Mouse (Mus musculus): ENCODE measurements around the gene Ctrl. TPM values are rescaled to one million over a fixed set of nuclear protein-coding genes. Genes with fewer than 3 reads are reported as not detected.

Ctrl gene
- polyA plus RNA-seq, 1 experiment from 2014 or later = 1.9 TPM

- Histone ChIP-seq H3K27ac (replicated peaks) (peak overlapping the region; percentile 86), H3K27me3 (replicated peaks; ENCODE audit: low read depth, poor library complexity, severe bottlenecking) (no peaks in the 10 kb centered on the region), H3K4me1 (peaks cover 23% of the 10 kb centered on the region), H3K9me3 (no peaks in the 10 kb centered on the region), H3K36me3 (replicated peaks) (peaks cover 40% of the 10 kb centered on the region), H3K4me3 (peak overlapping the region; percentile 68)
- WGBS = 29% methylated on average over 7 of the region's 7 CpGs
- no peak for DNase-seq (ENCODE audit: low spot score)
These were observed 2.4 kb upstream of the Ctrl start for GRCm38 (mm10) chr8:105935863-105936603.

GRCm38 (mm10) chr8:105935105-105935504 lies 1.4 kb upstream of the Ctrl start:
- Histone ChIP-seq H3K27ac (replicated peaks) (no peak overlapping the region), H3K4me3 (no peak overlapping the region), H3K4me1 (peaks cover 29% of the 10 kb centered on the region), H3K27me3 (replicated peaks; ENCODE audit: low read depth, poor library complexity, severe bottlenecking) (no peaks in the 10 kb centered on the region), H3K36me3 (replicated peaks) (peaks cover 45% of the 10 kb centered on the region), H3K9me3 (no peaks in the 10 kb centered on the region)
- 83% methylated on average over 6 of the region's 6 CpGs for WGBS
- no peak for DNase-seq (ENCODE audit: low spot score)

DNA sequence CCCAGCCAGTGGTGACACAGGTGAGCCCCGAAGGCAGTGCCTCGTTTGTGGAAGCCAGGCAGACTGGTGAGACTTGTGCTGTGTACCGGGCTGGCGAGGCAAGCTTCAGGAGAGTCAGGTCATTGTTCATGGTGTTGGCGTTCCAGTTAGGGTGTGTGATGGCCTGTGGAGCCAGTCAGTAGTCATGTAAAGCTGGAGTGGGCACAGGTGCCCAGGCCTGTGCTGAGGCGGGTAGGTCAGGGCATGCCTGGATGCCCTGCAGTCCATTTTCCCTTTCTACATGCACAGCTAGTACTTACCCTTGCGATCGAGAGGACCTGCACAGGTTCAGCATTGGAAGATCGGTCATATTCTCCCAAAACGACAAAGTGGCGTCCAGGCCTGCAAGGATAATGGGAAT lies 1.1 kb downstream of the Ctrl start:
- no peaks in the 10 kb centered on the region for H3K9me3 ChIP-seq
- H3K27ac ChIP-seq (replicated peaks) = no peak overlapping the region
- no peak overlapping the region for H3K4me3 ChIP-seq
- peaks cover 47% of the 10 kb centered on the region for H3K36me3 ChIP-seq (replicated peaks)
- H3K27me3 ChIP-seq (replicated peaks; ENCODE audit: low read depth, poor library complexity, severe bottlenecking) = no peaks in the 10 kb centered on the region
- H3K4me1 ChIP-seq = peaks cover 19% of the 10 kb centered on the region
- WGBS = 92% methylated on average over 11 of the region's 11 CpGs
- DNase-seq (ENCODE audit: low spot score) = no peak

- no peak for DNase-seq (ENCODE audit: low spot score)
- Histone ChIP-seq H3K4me1 (peaks cover 15% of the 10 kb centered on the region), H3K27me3 (replicated peaks; ENCODE audit: low read depth, poor library complexity, severe bottlenecking) (no peaks in the 10 kb centered on the region), H3K4me3 (no peak overlapping the region), H3K9me3 (no peaks in the 10 kb centered on the region), H3K27ac (replicated peaks) (no peak overlapping the region), H3K36me3 (replicated peaks) (peaks cover 47% of the 10 kb centered on the region)
- WGBS = 93% methylated on average over 3 of the region's 3 CpGs
These were observed 2.4 kb downstream of the Ctrl start for GRCm38 (mm10) chr8:105931271-105931670.

GRCm38 (mm10) chr8:105930602-105931001 lies 3.1 kb downstream of the Ctrl start:
- no peaks in the 10 kb centered on the region for H3K27me3 ChIP-seq (replicated peaks; ENCODE audit: low read depth, poor library complexity, severe bottlenecking)
- peak; percentile 86 for DNase-seq (ENCODE audit: low spot score)
- 18% methylated on average over 8 of the region's 8 CpGs for WGBS
- H3K4me1 ChIP-seq = peaks cover 8% of the 10 kb centered on the region
- H3K36me3 ChIP-seq (replicated peaks) = peaks cover 47% of the 10 kb centered on the region
- H3K27ac ChIP-seq (replicated peaks) = peak overlapping the region; percentile 72
- 0 out of 2 replicates have a peak overlapping the region, but pooled peaks have one; percentile 9 for H3K4me3 ChIP-seq
- no peaks in the 10 kb centered on the region for H3K9me3 ChIP-seq

DNA sequence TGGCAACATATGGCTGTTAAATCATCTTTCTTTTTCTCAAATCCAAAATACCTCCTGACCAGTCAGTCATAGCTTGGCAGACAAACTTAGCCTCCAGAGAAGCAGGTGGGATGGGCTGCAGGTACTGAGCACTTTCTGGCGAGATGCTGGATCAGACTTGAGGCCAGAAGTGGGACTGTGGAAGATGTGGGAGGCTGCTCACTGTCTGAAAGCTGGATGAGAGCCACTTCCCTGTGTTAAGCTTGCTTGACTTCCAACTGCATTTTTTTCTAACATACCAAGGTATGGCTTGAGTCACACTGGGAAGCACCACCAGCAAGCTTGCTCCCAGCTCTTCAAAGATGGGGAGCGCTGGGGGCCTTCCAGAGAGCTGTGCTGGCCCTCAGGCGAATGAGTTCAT lies 8.5 kb downstream of the Ctrl start:
- H3K4me3 ChIP-seq = no peak overlapping the region
- H3K9me3 ChIP-seq = no peaks in the 10 kb centered on the region
- H3K4me1 ChIP-seq = no peaks in the 10 kb centered on the region
- peaks cover 29% of the 10 kb centered on the region for H3K36me3 ChIP-seq (replicated peaks)
- H3K27me3 ChIP-seq (replicated peaks; ENCODE audit: low read depth, poor library complexity, severe bottlenecking) = no peaks in the 10 kb centered on the region
- 73% methylated on average over 3 of the region's 3 CpGs for WGBS
- no peak for DNase-seq (ENCODE audit: low spot score)
- no peak overlapping the region for H3K27ac ChIP-seq (replicated peaks)

DNA sequence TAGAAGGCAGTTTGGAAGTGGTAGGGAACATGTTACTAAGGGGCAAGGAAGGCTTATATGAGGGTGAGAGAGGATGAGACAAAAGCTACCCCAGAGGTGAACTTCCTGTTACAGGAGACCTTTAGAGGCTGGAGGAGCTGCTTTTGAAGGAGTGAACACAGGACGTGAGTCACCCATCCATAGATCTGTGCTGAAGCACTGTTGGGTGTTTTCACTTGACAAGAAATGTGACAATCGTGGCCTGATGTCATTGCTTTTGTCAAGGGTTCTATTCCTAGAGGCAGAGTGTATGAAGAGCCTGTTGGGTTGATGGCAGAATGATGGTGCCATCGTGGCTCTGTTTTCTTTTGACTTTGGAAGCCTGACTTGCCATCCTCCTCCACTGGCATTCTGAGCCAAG lies 14.3 kb downstream of the Ctrl start:
- Histone ChIP-seq H3K36me3 (replicated peaks) (peaks cover 49% of the 10 kb centered on the region), H3K9me3 (no peaks in the 10 kb centered on the region), H3K27me3 (replicated peaks; ENCODE audit: low read depth, poor library complexity, severe bottlenecking) (no peaks in the 10 kb centered on the region), H3K4me3 (no peak overlapping the region), H3K27ac (replicated peaks) (no peak overlapping the region), H3K4me1 (no peaks in the 10 kb centered on the region)
- no peak for DNase-seq (ENCODE audit: low spot score)
- WGBS = 82% methylated on average over 3 of the region's 3 CpGs

DNA sequence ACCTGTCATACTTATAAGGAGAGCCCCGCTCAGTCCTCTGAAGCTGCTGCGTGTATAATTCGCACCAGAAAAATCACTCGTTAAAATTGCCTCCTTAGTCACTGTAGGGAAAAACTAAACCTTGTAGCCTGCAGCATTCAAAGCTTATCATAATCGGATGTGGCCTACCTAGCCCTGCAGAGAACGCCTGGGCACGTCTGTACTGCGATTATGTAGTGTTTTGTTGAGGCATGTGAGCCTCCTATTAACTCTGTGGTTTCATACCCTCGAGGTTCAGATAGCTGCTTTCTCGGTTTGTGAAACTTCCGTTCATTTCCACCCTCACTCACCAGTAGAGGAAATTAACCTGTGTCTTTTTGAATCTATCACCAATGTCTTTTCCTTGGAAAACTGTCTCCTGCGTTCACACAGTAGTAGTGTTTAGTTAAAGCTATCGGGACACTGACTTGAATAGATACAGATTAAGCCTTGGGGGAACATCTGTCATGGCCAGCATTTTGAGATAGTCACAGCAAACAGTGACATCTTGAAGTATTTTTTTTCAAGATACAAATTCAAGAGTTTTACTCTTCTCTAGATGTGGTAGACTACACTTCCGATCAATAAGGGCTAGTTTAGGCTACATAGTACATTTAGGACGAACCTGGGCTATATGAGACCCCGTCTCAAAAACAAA lies 32.6 kb downstream of the Ctrl start:
- H3K27me3 ChIP-seq (replicated peaks; ENCODE audit: low read depth, poor library complexity, severe bottlenecking) = no peaks in the 10 kb centered on the region
- H3K9me3 ChIP-seq = no peaks in the 10 kb centered on the region
- DNase-seq (ENCODE audit: low spot score) = no peak
- WGBS = 38% methylated on average over 16 of the region's 16 CpGs
- peaks cover 8% of the 10 kb centered on the region for H3K4me1 ChIP-seq
- H3K36me3 ChIP-seq (replicated peaks) = no peaks in the 10 kb centered on the region
- peak overlapping the region; percentile 98 for H3K27ac ChIP-seq (replicated peaks)
- H3K4me3 ChIP-seq = peak overlapping the region; percentile 97

DNA sequence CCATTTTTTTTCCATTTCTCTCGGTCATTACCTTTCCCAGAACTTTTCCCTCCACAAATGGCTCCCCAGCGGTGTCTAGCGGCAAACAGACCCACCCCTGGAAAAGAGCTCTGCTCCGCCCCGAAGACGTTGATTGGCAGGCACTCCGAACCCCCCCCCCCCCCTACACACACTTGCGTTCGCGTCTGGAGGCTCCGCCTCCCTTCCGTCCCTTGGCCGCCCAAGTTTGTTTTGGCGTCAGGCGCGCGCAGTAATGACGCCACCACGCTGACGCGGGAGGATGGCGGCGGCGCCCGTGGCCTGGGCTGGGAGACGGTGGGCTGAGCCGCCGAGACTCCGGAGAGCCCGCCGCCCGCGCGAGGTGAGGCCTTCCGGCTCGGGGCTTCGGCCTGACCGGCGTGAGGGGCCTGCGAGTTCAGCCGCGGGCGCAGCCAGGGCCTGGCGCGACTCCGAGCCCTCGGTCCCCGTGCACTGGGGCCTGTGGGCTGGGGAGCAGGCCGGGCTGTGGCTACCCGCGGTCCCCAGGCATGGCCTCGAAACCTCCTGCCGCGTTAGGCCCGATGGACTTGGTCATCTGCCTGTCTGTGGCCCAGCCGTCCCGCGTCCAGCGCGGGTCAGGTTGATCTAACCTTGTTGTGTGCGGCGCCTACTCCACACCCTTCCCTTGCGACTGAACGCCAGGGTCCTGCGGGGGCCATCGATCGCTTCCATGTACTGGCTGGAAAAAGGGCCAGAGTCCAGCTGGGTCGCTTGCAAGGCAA lies 33.3 kb downstream of the Ctrl start, which contains the start of gene Pskh1:
Gene Pskh1 (plus strand): TSS at position 262 of the 761 bp plus-strand sequence.
- peak; percentile 96 for DNase-seq (ENCODE audit: low spot score)
- H3K9me3 ChIP-seq = no peaks in the 10 kb centered on the region
- WGBS = under 1% methylated on average over 68 of the region's 68 CpGs
- no peaks in the 10 kb centered on the region for H3K36me3 ChIP-seq (replicated peaks)
- H3K4me1 ChIP-seq = peaks cover 8% of the 10 kb centered on the region
- H3K27ac ChIP-seq (replicated peaks) = peak within 1 kb of the TSS; percentile 98
- no peaks in the 10 kb centered on the region for H3K27me3 ChIP-seq (replicated peaks; ENCODE audit: low read depth, poor library complexity, severe bottlenecking)
- peak within 1 kb of the TSS; percentile 97 for H3K4me3 ChIP-seq

DNA sequence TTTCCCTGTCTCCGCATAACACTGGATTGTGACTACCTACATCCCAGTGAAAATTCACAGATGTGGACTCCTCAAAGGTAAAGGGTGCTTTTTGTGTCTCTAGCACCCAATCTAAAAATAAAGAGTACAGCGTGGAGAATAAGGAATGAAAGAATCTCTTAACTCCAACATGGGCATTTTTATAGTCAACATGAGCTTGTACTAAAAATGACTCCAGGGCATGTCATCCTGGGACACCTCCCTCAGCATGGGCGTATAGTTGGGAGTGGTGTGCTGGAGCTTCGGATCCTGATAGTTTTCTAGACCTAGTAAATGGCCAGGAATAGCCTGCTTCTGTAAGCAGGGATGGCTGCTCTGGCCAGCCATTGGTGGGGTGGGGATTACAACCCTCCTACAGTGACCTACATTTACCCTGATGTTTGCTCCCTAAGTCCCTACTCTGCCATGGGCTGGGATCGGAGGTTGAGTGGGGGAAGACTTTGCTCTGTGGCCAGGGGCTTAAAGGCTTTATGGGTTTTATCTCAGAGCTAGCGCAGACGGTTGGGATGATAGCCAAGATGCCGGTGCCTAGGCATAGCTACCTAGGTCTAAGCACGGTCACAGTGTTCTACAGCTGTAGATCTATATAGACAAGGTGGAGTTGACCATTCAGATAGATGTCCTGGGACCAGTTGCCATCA lies 35.7 kb downstream of the Ctrl start:
- WGBS = 84% methylated on average over 9 of the region's 9 CpGs
- Histone ChIP-seq H3K4me3 (no peak overlapping the region), H3K27ac (replicated peaks) (no peak overlapping the region), H3K27me3 (replicated peaks; ENCODE audit: low read depth, poor library complexity, severe bottlenecking) (no peaks in the 10 kb centered on the region), H3K36me3 (replicated peaks) (peaks cover 21% of the 10 kb centered on the region), H3K9me3 (no peaks in the 10 kb centered on the region), H3K4me1 (peaks cover 15% of the 10 kb centered on the region)
- no peak for DNase-seq (ENCODE audit: low spot score)

DNA sequence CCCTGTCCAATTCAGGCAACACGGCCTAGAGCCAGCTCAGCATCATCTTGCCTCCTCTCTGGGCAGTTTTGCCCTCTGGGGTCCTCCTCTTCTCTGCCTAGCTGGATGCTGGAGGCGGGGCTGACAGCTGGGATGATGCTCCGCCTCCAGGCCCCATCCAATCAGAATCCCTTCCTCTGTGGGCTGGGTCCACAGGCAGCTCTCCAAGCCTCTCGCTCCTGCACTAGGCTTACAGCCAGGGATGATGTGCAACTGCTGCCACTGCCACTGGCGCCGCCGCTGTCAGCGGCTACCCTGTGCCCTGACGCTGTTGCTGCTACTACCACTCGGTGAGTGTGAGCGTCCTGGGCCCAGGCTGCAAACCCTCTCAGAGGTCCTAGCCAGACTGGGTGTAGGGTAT lies 40.3 kb downstream of the Ctrl start, which contains the start of gene Nrn1l:
Gene Nrn1l (plus strand): TSS at position 229 of the 400 bp plus-strand sequence.
- peaks cover 67% of the 10 kb centered on the region for H3K36me3 ChIP-seq (replicated peaks)
- H3K27me3 ChIP-seq (replicated peaks; ENCODE audit: low read depth, poor library complexity, severe bottlenecking) = no peaks in the 10 kb centered on the region
- WGBS = 7% methylated on average over 11 of the region's 11 CpGs
- no peaks in the 10 kb centered on the region for H3K9me3 ChIP-seq
- peak; percentile 84 for DNase-seq (ENCODE audit: low spot score)
- peaks cover 10% of the 10 kb centered on the region for H3K4me1 ChIP-seq
- peak within 1 kb of the TSS; percentile 36 for H3K4me3 ChIP-seq
- no peak within 1 kb of the TSS for H3K27ac ChIP-seq (replicated peaks)

DNA sequence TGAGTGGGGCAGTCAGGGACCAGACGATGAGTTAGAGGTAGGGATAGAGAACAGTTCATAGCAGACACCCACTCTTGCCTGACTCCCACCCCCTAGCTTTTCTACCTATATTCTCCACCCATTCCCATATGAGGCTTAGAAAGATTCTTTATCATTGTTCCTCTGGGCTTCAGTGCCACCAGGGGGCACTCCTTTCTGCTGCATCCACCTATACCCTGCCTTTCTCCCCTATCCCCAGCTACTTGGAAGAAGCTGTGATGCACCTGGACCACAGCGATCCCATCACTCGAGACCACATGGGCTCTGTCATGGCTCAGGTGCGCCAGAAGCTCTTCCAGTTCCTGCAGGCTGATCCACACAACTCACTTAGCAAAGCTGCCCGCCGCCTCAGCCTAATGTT lies 41.2 kb downstream of the Ctrl start:
- Histone ChIP-seq H3K4me3 (no peak overlapping the region), H3K27me3 (replicated peaks; ENCODE audit: low read depth, poor library complexity, severe bottlenecking) (no peaks in the 10 kb centered on the region), H3K27ac (replicated peaks) (no peak overlapping the region), H3K4me1 (peaks cover 10% of the 10 kb centered on the region), H3K36me3 (replicated peaks) (peaks cover 76% of the 10 kb centered on the region), H3K9me3 (no peaks in the 10 kb centered on the region)
- no peak for DNase-seq (ENCODE audit: low spot score)
- 88% methylated on average over 6 of the region's 6 CpGs for WGBS
